ENCODE assay signal across 13 mouse cellular contexts in the genomic region with DNA sequence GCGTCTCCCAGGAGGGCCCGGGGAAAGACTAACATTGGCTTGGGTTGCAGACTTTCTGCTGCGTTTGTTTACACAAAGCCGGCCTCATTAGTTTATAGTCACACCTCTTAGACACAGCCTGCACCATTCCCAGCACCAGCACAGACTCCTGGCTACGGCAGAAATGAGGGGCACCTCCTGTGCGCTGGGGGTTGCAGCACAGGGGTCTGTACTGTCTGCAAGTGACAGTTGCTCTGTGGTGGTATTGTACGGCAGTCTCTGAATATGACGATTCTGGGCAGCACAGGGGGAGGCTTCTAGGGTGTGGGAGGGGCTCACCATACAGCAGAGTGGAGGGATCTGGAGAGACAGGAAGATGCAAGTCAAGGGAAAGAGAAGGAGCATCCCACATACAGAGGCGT.
A peak's percentile ranks its signal among the peaks of the same experiment; 100 is the strongest.
DNase-seq lines count a peak whose midpoint lies in the region; ATAC-seq lines count a peak whose summit lies in the region.
"Had no signal": no experiment of that assay in that cellular context is flagged by ENCODE, and none has a peak within 500 bp of the region (broad histone marks: within the 10 kb centered on the region; RNA-seq: fewer than 3 reads in every experiment).

No protein-coding gene starts in this region.

- ATAC-seq in forebrain, embryonic 12.5 days (ENCODE audit: low FRiP score) = peak; percentile 39; the same call in 1 of the 2 replicates
- ATAC-seq in kidney, embryonic 15.5 days (replicated peaks; ENCODE audit: low FRiP score) = peak; percentile 80
- ATAC-seq in neural tube, embryonic 12.5 days (ENCODE audit: low FRiP score, low read depth) = no peak

- 64% methylated on average over 9 of the region's 9 CpGs for WGBS in forebrain, embryonic 12.5 days
- WGBS in forebrain, embryonic 10.5 days = 64% methylated on average over 9 of the region's 9 CpGs
- 9% methylated on average over 9 of the region's 9 CpGs for WGBS in kidney, embryonic 15.5 days
- WGBS in neural tube, embryonic 12.5 days = 54% methylated on average over 9 of the region's 9 CpGs

- H3K27ac ChIP-seq in forebrain, embryonic 12.5 days = no peak overlapping the region
- no peak overlapping the region for H3K27ac ChIP-seq in forebrain, embryonic 10.5 days
- H3K27ac ChIP-seq in kidney, embryonic 15.5 days = no peak overlapping the region
- no peak overlapping the region for H3K27ac ChIP-seq in neural tube, embryonic 12.5 days
- H3K27ac ChIP-seq: liver, embryonic 13.5 days; midbrain, embryonic 12.5 days had no signal

- H3K4me3 ChIP-seq in forebrain, embryonic 12.5 days (replicated peaks) = no peak overlapping the region
- H3K4me3 ChIP-seq in forebrain, embryonic 10.5 days = no peak overlapping the region
- H3K4me3 ChIP-seq in kidney, embryonic 15.5 days (replicated peaks) = no peak overlapping the region; the same call in 1 of the 2 replicates
- no peak overlapping the region for H3K4me3 ChIP-seq in neural tube, embryonic 12.5 days
- H3K4me3 ChIP-seq: liver, embryonic 13.5 days; midbrain, embryonic 12.5 days had no signal

- DNase-seq in forebrain, embryonic 10.5 days (ENCODE audit: extremely low spot score, low spot score) = no peak
- no peak for DNase-seq in kidney, postnatal 36 days
- no peak for DNase-seq in neural tube, embryonic 10.5 days (ENCODE audit: extremely low spot score, low spot score)
- DNase-seq in thymus, postnatal 10 days (ENCODE audit: low spot score in 2 of 2) = no peak
- DNase-seq in gastrocnemius, postnatal 25 days = no peak
- DNase-seq: adrenal gland, adult 2 months; cerebellum, adult 11 months; liver, embryonic 13.5 days; thymus, postnatal 25 days had no signal

- H3K4me2 ChIP-seq in forebrain, embryonic 12.5 days = no peak overlapping the region
- peak overlapping the region; percentile 51 for H3K4me2 ChIP-seq in kidney, embryonic 15.5 days
- H3K4me2 ChIP-seq in neural tube, embryonic 12.5 days (replicated peaks) = 0 out of 2 replicates have a peak overlapping the region, but pooled peaks have one; percentile 10
- H3K4me2 ChIP-seq: liver, embryonic 13.5 days; midbrain, embryonic 12.5 days had no signal

- H3K27me3 ChIP-seq in forebrain, embryonic 12.5 days = 0 out of 2 replicates have a peak, but pooled peaks cover 4% of the 10 kb centered on the region
- peaks cover 35% of the 10 kb centered on the region for H3K27me3 ChIP-seq in forebrain, embryonic 10.5 days (ENCODE audit: poor library complexity, severe bottlenecking)
- H3K27me3 ChIP-seq in kidney, embryonic 15.5 days = peaks cover 46% of the 10 kb centered on the region
- no peaks in the 10 kb centered on the region for H3K27me3 ChIP-seq in neural tube, embryonic 12.5 days (replicated peaks)
- H3K27me3 ChIP-seq: liver, embryonic 13.5 days; midbrain, embryonic 12.5 days had no signal

- H3K9ac ChIP-seq in forebrain, embryonic 12.5 days = no peak overlapping the region
- no peak overlapping the region for H3K9ac ChIP-seq in kidney, embryonic 15.5 days
- H3K9ac ChIP-seq in neural tube, embryonic 12.5 days = no peak overlapping the region
- H3K9ac ChIP-seq: liver, embryonic 13.5 days; midbrain, embryonic 12.5 days had no signal

- no peaks in the 10 kb centered on the region for H3K9me3 ChIP-seq in forebrain, embryonic 12.5 days
- no peaks in the 10 kb centered on the region for H3K9me3 ChIP-seq in forebrain, embryonic 10.5 days
- H3K9me3 ChIP-seq in kidney, embryonic 15.5 days (replicated peaks) = no peaks in the 10 kb centered on the region
- H3K9me3 ChIP-seq in neural tube, embryonic 12.5 days = no peaks in the 10 kb centered on the region
- H3K9me3 ChIP-seq: liver, embryonic 13.5 days; midbrain, embryonic 12.5 days had no signal

- no peaks in the 10 kb centered on the region for H3K36me3 ChIP-seq in forebrain, embryonic 12.5 days (replicated peaks)
- H3K36me3 ChIP-seq in forebrain, embryonic 10.5 days (replicated peaks) = no peaks in the 10 kb centered on the region
- no peaks in the 10 kb centered on the region for H3K36me3 ChIP-seq in kidney, embryonic 15.5 days
- H3K36me3 ChIP-seq in neural tube, embryonic 12.5 days = no peaks in the 10 kb centered on the region
- H3K36me3 ChIP-seq: liver, embryonic 13.5 days; midbrain, embryonic 12.5 days had no signal

- peaks cover 9% of the 10 kb centered on the region; the same call in 1 of the 2 replicates for H3K4me1 ChIP-seq in forebrain, embryonic 12.5 days
- H3K4me1 ChIP-seq in forebrain, embryonic 10.5 days = peaks cover 6% of the 10 kb centered on the region
- peaks cover 10% of the 10 kb centered on the region for H3K4me1 ChIP-seq in kidney, embryonic 15.5 days
- no peaks in the 10 kb centered on the region for H3K4me1 ChIP-seq in neural tube, embryonic 12.5 days
- H3K4me1 ChIP-seq: liver, embryonic 13.5 days had no signal
